Mouse (Mus musculus) thymus, postnatal 0 days (tissue): ENCODE data around the gene 9430015G10Rik. TPM values are rescaled to one million over a fixed set of nuclear protein-coding genes. Genes with fewer than 3 reads are reported as not detected.
A peak's percentile ranks its signal among the peaks of the same experiment; 100 is the strongest.

Source experiments
- DNase-seq: peaks from one replicate; pipeline ENCODE4 v3.0.0-alpha.2; 2015; ENCODE audit warnings: low spot score
- polyA plus RNA-seq: library from polyadenylated mRNA; unstranded; fragments of >200 nt; fragmentation: Nextera tagmentation; extraction: Ambion mirVana; gene quantifications from 2 replicates; pipeline ENCODE4 v1.2.1, GENCODE M21; 2015

The 9430015G10Rik gene
- polyA plus RNA-seq = 16.3 and 17.5 TPM in 2 replicates

- DNase-seq = peak; percentile 99
Observed at GRCm38 (mm10) chr4:156109570-156110331, at the start of gene 9430015G10Rik. Gene 9430015G10Rik, plus strand, starts transcription at chr4:156109982.

DNA sequence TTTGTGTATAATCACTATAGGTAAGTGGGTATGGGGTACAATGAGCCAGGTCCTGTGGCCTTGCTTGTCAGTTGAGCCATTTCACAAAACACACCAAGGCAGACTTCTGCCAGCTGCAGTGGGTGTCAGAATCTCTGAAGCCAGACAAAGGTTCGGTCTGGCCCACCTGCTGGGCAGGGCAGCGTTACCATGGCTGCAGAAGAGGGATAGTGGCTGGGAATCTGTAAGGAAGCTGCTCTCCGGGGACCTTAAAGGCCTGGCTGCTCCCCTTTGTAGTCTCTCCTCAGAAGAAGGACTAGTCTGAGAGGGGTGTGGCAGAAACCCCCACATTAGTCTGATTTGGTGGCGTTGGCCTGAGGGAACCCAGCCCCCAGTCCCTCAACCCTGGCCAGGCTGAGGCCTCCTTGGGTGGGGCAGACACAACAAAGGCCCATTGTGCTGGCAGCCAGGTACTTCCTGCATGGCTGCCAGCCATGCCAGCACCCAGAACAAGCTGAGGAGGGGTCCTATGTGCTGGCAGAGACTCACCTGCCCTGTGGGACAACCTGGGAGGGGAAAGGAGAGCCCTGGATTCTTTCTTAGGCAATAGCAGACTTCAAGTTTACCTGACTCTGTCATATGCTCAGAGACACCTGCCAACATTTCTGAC, 45.8 kb upstream of the 9430015G10Rik start:
- no peak for DNase-seq

- DNase-seq = no peak
Observed at GRCm38 (mm10) chr4:156064510-156064897, 45.3 kb upstream of the 9430015G10Rik start.

DNA sequence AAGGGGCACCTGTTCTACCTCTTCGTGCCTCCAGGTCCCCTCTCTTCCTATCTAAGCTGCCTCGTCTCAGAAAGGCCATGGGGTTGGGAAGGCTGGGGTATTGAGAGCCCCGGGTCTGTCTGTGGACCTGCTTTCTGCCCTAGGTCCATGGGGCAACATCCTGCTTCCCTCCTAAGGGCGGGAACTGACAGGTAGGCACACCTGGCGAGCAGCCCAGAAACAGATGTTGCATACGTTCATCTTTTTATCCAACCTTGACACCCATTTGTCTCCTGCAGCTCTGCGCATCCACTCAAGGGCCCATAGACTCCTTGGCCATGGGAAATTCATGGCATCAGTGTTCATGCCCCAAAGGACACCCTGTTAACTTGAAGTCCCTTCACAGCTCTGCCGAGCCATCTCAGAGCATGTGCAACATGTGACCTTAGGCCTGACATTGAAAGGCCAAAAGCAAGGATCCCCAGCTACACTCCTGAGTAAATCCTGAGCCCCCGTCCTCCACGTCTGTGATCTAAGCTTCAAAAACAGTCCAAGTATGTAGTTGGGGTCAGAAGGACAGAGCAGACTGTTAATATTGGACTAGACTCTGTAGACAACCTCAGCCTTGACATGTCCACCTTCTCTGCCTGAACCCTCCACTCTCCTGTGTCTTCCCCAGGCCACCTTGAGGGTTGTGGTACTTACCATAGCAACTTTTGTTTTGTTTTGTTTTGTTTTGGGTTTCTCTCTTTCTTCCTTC, 44.5 kb upstream of the 9430015G10Rik start:
- no peak for DNase-seq

DNA sequence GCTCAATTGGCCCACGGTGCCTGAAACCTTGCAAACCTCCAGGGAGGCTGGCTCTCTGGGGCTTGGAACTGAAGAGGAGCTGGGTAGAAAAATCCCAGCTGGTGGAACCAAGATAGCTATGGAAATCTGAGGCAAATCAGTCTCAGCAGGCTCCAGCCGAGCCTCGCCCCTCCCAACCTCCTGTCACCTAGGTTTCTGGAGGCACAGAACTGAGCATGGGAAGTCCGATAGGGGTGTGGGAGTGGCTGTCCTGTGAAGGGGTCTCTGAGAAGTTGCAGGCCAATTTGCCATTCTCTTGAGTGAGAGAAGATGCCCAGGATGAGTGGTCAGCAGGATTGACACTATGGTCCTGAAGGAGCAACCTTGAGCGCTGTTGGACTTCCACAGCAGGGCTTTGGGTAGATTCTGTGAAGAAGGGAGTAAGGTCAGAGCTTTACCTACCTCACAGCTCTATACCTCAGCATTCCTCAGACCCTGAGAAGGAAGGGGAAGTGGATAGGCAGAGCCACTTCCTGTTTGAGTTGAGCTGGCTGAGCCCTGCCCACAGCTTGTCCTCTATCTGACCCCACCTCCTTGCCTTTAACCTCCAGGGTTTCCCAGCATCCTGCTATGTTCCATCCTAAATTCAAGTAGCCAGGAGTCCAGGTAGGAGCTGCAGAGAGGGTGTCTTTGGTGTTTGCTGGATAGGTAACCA, 42.4 kb upstream of the 9430015G10Rik start:
- peak; percentile 46 for DNase-seq

GRCm38 (mm10) chr4:156069701-156070100, 40.1 kb upstream of the 9430015G10Rik start:
- peak; percentile 55 for DNase-seq

- DNase-seq = peak; percentile 94
Observed at GRCm38 (mm10) chr4:156070276-156070675, 39.5 kb upstream of the 9430015G10Rik start.

GRCm38 (mm10) chr4:156070716-156071115, 39.1 kb upstream of the 9430015G10Rik start:
- DNase-seq = peak; percentile 66

DNA sequence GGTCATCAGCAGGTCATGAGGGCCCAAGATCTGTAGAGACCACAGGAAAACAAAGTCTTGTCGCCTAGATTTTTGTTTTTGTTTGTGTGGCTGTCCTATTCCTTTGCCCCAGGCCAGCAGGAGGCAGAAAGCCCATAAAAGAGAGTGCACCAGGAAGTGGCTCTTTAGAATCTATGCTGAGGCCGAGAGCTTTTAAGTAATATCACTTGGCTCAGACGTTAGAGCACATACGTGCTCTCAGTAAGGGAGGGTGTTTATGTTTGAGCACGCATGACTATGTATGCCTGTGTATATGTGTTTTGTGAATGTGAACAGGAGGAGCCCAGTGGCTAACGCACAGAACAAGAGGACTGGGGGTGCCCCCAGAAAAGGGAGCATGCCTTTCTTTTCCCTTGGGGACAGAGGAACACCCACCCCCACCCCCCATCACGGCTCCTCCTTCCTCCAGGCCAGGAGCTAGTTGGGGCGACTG, 32.8 kb upstream of the 9430015G10Rik start:
- DNase-seq = peak; percentile 70

- peak; percentile 88 for DNase-seq
Observed at GRCm38 (mm10) chr4:156077499-156078301, 32.1 kb upstream of the 9430015G10Rik start.

DNA sequence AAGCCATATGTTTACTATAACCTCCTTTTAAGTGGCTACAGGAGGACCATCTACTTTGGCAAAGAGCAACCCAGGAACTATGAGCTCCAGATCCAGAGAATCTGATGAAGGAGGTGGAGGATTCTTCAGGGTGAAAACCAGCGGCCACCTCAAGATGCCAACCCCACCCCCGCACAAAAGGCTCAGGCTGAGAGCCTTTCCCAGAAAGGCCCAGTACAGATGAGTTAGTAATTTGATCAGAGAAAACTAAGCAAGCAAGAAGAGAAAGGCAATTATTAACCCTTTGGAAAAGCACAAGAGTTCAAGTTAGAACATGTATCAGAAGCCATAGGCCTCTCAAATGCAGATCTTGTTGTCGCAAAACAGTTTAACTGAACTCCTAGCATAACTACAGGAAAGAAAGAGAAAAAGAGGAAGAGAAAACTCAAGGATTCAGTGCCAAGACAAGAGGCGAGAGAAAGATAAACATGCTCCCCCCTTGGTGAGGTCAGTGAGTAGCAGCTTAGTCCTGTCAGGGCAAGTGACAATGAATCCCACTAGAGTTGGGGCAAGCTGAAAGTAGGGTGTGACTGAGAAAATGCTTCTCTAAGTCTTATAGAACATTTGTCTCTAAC, 27.1 kb upstream of the 9430015G10Rik start:
- no peak for DNase-seq

GRCm38 (mm10) chr4:156083348-156083747, 26.4 kb upstream of the 9430015G10Rik start:
- DNase-seq = no peak

DNA sequence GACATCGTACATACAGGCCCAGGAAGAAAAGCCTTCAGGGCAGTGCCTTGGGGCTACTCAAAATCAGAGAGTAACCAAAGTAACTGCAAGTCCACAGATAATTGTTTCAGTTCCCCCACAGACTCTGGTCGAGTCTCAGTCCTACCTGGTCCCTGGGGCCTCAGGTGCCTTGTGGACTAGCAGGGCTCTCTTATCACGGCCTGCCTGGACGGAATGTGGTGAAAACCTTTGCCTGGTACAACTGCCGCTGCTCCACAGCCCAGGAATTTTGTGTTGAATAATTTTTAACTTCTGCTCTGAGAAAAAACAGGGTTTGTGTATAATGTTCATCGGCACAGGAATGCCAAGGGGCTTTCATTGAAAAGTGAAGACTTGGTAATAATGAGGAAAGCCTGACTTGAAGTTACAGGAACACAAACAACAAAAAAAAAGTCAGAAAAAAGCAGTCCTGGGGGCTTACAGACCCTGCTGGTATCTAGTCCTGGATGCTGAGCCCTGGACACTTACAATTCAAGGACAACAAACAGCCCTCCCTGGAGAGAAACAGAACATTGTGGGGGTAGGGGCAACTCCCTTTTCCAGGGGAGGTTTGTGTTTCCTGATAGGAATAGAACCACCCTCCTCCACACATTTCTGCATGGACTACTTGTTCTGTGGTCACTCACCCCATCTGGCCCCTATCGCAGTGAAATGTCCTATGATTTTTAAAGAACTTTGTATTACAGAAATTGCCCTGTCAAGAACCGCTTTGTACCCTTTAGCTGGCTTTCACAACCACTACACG, 25.5 kb upstream of the 9430015G10Rik start:
- no peak for DNase-seq

- no peak for DNase-seq
Observed at GRCm38 (mm10) chr4:156085256-156085655, 24.5 kb upstream of the 9430015G10Rik start.

- no peak for DNase-seq
Observed at GRCm38 (mm10) chr4:156087398-156088087, 22.2 kb upstream of the 9430015G10Rik start.

DNA sequence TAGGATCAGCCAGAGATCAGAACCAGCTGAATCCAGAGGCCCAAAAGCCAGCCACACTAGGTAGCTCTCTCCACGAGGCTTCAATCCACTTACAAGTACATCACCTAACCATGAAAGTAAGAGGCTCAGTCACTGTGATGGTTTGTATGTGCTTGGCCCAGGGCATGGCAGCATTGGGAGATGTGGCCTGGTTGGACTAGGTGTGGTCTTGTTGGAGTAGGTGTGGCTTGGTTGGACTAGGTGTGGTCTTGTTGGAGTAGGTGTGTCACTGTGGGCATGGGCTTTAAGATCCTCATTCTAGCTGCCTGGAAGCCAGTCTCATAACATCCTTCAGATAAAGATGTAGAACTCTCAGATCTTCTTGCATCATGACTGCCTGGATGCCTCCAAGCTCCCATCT, 18.5 kb upstream of the 9430015G10Rik start:
- no peak for DNase-seq

DNA sequence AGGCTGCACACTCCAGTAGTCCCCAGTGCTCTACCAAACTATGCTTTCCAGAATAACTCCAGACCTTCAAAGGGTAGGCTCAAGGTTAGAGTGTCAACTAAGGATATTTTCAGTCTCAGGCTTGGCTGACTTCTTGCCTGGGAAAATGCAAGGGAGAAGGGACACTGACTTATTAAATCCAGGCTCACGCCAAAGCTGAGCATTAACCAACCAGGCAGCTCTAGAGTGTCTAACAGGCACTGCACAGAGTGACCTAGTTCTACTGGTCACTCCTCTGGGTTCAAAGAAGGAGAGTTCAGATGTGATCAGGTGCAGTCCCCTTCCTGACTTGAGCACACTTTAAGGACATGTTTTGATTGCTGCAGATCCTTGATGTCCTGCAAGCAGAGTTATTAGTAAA, 17.0 kb upstream of the 9430015G10Rik start:
- DNase-seq = no peak

DNA sequence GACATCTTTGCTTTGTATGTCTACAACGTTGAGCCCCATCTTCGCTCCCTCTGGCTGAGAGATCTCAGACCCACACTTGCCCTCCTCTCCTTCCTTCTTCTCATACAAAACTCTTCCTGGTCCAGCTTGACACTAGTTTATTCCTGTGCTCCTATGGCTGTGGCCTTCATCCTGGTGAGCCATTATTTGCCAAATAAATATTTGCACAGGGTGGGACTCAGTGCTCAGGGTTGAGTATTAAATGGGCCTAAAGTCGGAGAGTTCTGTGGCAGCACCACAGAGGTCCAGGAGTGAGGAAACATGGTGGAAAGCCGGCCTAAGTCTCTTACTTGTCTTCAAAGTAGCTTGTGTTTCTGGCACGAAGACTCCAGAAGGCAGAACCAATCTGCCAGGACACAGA, 16.0 kb upstream of the 9430015G10Rik start:
- DNase-seq = no peak

DNA sequence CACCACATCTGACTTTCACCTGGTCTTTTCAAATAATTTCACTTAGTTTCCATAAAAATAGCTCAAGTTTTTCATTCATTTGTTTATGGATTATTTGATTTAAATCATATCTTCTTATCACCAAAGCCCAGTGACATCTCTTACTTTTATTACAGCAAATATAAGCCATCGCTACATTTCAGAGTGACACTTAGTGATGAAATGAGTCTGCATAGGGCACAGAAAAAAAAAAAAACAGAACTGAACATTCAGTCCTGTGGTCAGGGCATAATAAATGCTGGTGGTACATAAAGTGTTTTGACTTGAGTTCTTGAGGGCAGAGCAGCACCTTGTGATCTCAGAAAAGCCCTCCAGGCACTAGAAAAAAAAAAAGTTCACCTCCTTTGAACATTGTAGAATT, 13.6 kb upstream of the 9430015G10Rik start:
- no peak for DNase-seq
